Mouse (Mus musculus) right cerebral cortex, postnatal 25 days (tissue): Measurements from ENCODE around the gene Fbxw2.
"Not testable (repeated sequence)": the region's sequence is repeated elsewhere in the genome, so short reads cannot be mapped to it uniquely, and the experiment has no call there.

Experiments used
- DNase-seq: peaks from one replicate; pipeline ENCODE4 v3.0.0; 2022

Gene Fbxw2

DNA sequence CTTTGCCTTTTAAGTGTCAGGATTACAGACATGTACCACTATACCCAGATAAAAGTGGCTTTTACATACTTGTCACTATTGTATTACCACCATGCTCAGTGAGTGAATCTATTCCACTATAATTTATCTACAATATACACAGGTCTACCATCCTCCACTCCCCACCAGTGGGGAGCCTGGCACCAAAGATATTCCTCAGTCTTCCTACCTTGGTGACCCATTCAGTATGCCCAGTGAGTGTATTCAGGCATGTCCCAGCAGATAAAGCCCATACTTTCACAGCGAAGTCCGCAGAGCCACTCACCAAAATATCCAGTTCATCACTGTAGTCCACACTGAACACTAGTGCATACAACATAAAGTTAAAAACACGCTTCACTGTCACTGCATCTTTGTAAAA, 15.3 kb downstream of the Fbxw2 start:
- no peak for DNase-seq

DNA sequence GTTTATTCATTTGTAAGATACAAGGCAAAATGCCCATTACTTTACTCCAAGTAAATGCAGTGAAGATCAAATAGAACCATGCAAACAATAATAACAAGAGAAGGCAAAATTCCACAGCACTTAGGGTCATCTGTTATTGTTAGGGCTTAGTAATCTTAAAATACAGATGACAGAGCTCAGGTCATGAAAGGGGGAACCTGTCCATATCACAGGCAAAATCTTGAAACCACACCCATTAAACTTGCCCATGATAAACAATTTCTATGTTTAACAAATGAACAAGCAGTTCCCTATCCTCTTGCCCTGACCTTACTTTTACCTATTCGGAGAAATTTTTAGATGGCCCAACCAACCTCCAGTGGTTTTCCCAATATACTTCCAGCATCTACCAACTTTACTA, 16.5 kb downstream of the Fbxw2 start:
- no peak for DNase-seq

DNA sequence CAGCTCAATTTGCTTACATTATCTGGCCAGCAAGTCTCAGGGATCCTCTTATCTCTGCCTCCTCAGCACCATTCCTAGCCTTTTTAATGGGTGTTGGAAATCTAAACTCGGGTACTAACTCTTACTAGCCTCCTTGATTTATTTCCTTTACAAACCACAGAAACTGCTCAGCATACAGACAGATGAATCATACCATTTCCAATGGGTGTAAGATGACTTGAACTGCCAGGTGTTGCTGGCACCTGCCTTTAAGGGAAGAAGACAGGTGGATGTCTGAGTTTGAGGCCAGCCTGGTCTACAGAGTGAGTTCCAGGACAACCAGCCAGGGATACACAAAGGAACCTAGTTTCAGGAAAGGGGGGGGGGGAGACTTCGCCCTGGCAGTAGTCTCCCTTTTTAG, 18.1 kb downstream of the Fbxw2 start:
- DNase-seq = no peak

DNA sequence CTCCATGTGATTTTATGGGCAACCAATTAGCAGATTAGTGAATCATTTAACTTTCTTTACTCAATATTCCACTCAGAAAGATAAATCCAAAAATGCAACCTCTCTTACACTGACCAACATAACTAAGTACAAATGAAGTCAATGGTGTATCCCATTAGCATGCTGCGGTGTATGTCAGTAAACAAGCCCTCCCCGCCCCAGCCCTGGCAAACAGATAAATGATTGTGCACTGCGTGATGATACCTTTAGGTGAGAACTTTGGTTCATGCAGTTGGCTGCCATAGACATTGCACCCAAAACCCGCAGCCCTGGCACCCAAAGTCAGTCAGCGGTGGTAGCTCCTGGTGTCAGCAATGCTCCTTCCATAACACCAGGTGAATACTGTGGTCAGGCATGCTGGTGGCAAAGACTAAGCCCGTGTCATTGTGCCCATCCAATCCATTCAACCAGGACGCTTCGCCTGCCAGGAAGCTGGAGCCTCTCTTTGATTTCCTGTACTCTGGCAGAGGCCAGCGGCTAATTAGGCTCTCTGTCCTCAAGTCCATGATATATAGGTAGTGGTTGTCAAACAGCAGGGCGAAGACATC, 20.7 kb downstream of the Fbxw2 start:
- DNase-seq = no peak

DNA sequence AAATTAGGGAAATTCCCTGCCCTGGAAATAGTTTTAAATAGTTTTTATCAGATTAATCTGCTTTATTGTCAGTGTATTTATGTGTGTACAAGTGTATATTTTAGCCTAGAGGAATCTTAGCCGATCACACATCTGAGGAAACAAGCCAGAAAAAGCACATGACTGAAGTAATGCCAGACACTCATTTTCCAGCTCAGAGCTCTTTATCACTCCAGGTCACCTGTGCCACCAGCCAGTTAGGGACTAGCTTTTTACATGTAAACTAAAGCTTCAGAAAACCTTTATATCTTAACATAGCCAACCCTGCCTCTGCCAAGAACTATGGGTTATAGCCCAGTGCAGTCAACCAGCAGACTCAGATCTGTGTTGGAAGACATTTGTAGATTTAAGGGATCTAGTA, 21.3 kb downstream of the Fbxw2 start:
- no peak for DNase-seq

DNA sequence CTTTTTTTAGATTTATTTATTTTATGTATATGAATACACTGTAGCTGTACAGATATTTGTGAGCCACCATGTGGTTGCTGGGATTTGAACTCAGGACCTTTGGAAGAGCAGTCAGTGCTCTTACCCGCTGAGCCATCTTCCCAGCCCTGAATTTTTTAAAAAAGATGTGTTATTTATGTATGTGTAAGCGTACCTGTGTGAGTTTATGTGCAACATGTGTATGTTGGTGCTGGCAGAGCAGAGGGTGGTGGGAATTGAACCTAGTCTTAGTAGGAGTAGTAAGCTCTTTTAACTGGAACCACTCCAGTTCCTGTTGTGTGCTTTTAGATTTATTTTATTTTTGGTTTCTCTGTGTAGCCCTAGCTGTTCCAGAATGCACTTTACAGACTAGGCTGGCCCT, 21.9 kb downstream of the Fbxw2 start:
- no peak for DNase-seq

DNA sequence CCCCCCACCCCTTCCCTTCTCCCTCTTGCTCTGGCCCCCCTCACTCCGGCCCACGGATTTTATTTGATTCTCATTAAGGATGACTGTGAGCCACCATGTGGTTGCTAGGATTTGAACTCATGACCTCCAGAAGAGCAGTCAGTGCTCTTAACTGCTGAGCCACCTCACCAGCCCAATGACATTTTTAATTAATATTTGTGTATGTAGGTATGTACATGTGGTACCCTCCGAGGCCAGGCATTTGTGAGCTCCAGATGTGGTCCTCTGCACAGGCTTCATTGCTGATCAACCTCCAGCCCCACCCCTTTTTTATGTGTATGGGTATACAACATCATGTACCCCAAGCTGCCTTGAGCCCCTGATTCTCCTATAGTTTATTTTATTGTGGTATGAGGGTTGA, 22.4 kb downstream of the Fbxw2 start:
- no peak for DNase-seq

DNA sequence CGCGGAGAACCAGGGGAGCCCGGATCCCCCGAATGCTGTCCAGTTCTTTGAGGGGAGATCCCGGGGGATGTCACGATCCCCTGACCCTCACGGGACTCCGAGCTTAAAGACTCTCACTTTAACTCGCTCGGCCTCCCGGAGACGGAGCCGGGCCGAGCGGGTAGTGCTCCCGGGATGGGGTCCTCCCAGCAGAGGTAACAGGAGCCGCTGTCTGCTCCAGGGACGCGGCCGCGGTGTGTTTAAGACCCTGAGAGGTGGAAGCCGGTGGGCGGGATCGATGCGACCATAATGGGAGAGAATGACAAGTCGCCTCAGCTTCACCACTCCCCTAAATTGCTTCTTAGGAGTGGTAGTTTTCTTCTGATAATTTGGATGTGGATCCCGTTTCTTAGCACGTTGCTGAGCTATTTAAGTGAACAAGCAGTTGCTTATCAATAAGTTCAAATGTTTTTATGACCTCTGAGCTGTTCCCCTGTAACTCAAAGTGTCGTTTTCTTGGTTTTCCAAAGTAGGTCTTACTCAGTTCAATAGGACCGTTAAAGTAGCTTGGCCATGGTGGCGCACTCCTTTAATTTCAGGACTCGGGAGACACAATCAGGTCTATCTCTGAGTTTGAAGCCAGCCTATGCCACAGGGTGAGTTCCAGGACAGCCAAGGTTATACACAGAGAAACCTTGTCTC, 23.4 kb downstream of the Fbxw2 start:
- DNase-seq = not testable (repeated sequence)

- DNase-seq = peak; percentile 98
Measured at GRCm38 (mm10) chr2:34801516-34802482, 24.3 kb downstream of the Fbxw2 start.

DNA sequence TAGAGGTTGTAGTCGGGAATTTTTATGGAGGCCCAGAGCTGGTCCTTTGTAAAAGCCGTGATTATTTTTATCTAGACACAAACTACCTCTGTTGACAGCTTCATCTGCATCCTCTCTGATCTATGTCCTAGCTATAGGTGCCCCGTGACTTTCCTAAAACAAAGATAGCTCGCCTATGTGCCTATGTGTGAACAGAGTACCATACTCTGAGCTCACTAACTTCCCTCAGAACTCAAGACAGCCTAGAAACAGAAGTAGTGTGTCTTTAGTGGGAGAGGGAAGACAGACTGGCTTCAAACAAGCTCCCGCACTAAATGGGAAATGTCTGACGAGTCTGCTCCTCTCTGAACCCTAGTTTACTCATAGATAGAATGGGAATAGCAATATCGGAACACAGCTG, 25.7 kb downstream of the Fbxw2 start:
- no peak for DNase-seq

DNA sequence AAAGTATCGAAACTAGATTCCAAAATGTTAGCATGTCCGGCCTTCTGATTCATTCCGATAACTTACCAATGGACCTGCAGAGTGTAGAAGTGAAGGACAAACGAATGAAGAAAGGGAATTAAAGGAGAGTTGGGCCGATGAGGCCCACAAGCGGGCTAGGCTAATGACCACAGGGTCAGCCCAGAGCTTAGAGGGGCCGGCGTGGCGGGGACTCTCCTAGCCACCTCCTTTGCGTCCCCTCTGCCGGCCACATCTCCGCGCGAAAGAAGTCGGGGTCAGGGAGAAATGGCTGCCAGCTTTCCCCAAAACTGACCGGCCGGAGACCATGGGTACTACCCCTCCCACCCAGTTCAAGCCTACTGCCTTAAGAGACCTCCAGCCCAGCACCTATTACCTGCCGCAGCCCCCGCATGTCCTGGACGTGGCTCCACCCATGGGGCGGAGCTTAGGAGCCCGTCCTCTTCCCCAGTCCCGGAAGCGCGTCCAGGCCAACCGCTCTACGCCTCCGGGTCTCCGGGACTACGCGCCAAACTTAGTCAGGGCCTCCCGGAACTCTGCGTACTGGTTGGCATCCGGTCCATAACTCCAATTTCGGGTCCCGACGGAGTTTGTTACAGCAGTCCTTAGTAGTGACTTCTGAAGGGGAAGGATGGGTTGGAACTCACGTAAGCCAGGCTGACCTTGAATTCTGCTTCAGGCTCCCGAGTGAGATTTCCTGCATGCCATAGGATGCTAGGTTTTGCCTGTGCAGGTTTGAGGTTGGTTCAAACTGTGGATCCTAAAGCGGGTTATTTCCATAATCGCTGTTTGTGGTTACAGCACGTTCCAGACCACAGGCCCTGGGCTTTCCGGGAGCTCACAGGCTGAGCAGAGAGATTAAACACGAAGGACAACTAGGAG, 26.5 kb downstream of the Fbxw2 start, which contains the start of gene Rabepk:
TSS of gene Rabepk (minus strand) at position 556 of the 900 bp plus-strand sequence.
- peak; percentile 81 for DNase-seq

DNA sequence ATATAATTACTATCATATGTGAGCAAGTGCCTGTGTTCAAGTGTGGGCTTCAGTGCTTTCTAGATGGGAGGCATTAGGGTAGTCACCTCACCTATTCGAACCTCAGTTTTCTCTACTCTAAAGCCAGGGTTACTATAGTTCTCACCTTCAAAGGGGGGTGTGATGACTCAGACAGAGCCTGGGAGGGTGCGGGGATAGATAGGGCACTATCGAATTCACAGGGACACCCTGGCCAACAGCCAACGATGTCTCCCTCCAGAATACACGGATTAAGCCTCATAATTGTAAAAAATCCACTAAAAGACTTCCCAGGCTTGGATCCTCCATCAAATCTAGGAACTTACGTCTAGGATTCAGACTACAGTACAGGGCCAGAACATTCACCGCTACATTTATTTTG, 30.7 kb downstream of the Fbxw2 start:
- DNase-seq = no peak

DNA sequence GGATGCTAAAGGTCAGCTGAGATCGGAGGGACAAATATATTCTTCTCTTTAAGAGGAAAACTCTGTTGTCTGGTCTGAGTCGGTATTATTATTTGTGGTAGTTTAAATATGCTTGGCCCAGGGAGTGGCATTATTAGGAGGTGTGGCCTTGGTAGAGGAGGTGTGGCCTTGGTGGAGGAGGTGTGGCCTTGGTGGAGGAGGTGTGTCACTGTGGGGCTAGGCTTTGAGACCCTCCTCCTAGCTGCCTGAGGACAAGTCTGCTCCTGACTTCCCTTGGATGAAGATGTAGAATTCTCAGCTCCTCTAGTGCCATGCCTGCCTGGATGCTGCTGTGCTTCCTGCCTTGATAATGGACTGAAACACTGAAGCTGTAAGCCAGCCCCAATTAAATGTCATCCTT, 31.6 kb downstream of the Fbxw2 start:
- no peak for DNase-seq

- not testable (repeated sequence) for DNase-seq
Measured at GRCm38 (mm10) chr2:34792543-34792942, 33.6 kb downstream of the Fbxw2 start.

DNA sequence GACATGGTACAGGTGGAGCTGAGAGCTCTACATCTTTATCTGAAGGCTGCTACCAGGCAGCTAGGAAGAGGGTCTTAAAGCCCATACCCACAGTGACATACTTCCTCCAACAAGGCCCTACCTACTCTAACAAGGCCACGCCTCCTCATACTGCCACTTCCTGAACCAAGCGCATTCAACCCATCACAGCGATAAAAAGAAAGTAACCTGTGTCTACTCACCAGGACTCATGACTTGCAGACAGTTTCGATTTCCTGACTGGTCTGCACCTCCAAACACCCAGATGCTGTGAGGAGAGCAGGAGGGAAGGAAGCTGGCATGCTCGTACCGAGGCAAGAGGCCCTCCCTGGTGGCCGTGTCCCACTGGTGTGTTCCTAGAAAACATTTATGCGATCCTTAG, 35.8 kb downstream of the Fbxw2 start:
- no peak for DNase-seq

- DNase-seq = peak; percentile 17
Measured at GRCm38 (mm10) chr2:34784085-34784484, 42.0 kb downstream of the Fbxw2 start.

- DNase-seq = no peak
Measured at GRCm38 (mm10) chr2:34783064-34784020, 42.8 kb downstream of the Fbxw2 start.

DNA sequence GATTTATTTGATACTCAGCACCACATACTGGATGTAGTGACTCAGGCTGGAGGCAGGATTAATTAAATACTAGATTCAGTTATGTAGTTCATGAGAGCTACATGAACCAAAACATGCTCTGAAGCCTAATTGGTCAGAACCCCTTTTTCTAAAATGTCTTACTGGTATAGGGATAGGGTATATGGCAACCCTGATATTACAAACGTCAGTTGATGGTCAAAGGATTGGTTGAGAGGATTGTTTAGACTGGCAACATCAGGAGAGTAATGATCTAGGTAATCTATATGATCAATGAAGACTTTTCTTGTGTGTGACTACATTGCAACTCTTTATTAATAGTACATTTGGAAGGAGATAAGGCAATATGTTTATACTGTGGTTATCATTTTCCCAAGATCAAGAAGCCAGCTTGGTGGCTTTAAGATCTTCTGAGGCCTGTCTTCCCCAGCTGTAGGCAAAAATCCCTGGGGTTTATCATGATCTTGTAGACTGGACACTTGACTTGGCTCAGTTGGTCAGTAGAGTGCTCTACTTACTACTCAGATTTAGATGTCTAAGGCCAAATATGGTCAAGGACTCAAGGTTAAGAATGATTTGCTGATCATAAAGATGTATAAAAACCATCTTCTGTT, 48.8 kb downstream of the Fbxw2 start:
- no peak for DNase-seq

GRCm38 (mm10) chr2:34774493-34774892, 51.6 kb downstream of the Fbxw2 start:
- no peak for DNase-seq

DNA sequence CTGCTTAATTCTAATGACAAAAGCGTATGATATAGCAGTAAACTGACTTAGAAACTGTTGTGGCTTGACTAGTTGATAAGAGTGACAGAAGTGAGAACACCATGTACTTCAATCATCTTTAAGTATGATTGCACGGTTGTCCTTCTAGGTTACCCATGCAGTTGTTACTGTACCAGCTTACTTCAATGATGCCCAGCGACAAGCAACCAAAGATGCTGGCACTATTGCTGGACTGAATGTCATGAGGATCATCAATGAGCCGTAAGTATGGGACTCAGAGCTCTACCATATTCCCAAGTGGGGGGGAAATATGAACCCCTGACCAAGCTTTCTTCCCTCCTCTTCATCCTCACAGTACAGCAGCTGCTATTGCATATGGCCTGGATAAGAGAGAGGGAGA, 52.4 kb downstream of the Fbxw2 start:
- no peak for DNase-seq
